ENCODE assay signal across 8 mouse cellular contexts in the genomic region with DNA sequence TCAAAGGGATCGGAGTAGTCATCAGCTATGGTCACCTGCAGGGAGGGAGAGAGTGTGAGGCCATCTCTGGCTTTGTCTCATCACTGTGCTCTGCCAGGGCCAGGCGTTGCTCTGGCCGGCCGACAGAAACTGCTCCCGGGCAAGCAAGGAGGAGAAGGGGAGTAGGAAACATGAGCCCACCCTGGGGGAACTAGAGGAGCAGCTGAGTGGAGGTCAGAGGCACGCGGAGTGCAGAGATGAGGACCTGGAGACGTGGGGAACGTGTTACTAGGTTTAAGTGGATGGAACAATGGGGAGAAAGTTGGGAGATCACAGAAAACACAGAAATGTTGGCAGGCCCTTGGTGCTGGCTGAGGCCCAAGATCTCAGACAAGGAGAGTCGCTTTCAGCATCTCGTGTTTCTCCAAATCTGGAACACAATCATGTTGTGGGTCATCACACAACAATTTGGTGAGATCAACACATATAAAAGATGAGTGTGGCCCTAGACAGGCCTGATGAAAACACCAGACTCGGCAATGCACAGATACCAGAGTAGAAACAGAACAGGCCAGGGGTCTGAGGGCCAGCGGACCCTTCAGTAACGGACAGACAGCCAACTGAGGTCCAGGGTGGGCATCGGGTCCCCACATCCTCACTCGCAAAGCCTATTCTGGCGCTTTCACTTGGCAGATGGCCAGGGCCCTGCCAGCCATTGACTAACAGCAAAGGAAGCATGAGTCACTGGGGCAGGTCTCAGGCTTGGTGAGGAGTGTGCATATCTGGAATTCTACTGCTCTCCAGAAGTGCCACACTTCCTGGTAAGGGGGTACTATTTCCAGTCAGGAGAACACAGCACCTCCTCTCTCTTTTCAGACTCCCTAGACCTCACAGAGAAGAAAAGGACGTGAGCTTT. TPM values are rescaled to one million over a fixed set of nuclear protein-coding genes. Genes with fewer than 3 reads are reported as not detected.
DNase-seq lines count a peak whose midpoint lies in the region; ATAC-seq lines count a peak whose summit lies in the region.

No protein-coding gene starts in this region.

- H3K27ac ChIP-seq in intestine, embryonic 14.5 days (ENCODE audit: low read depth) = peak overlapping the region; percentile 55
- peak overlapping the region; percentile 81 for H3K27ac ChIP-seq in liver, embryonic 13.5 days
- peak overlapping the region; percentile 53; the same call in 1 of the 2 replicates for H3K27ac ChIP-seq in neural tube, embryonic 11.5 days (ENCODE audit: low read depth, low read length)

- WGBS in intestine, embryonic 14.5 days = 34% methylated on average over 18 of the region's 18 CpGs
- 63% methylated on average over 18 of the region's 18 CpGs for WGBS in liver, embryonic 13.5 days (ENCODE audit: insufficient replicate concordance)
- WGBS in neural tube, embryonic 11.5 days = 27% methylated on average over 18 of the region's 18 CpGs

- no peaks in the 10 kb centered on the region for H3K27me3 ChIP-seq in intestine, embryonic 14.5 days (replicated peaks; ENCODE audit: control insufficient read depth, insufficient read depth, low read length)
- H3K27me3 ChIP-seq in liver, embryonic 13.5 days = no peaks in the 10 kb centered on the region
- H3K27me3 ChIP-seq in neural tube, embryonic 11.5 days (ENCODE audit: control insufficient read depth, insufficient read depth, low read length) = no peaks in the 10 kb centered on the region

- no peaks in the 10 kb centered on the region for H3K36me3 ChIP-seq in intestine, embryonic 14.5 days (ENCODE audit: control insufficient read depth, insufficient read depth, low read length)
- H3K36me3 ChIP-seq in liver, embryonic 13.5 days = peaks cover 38% of the 10 kb centered on the region
- no peaks in the 10 kb centered on the region for H3K36me3 ChIP-seq in neural tube, embryonic 11.5 days (ENCODE audit: control insufficient read depth, insufficient read depth, low read length)

- 0 out of 2 replicates have a peak overlapping the region, but pooled peaks have one; percentile 2 for H3K4me2 ChIP-seq in intestine, embryonic 14.5 days (ENCODE audit: low read length)
- no peak overlapping the region for H3K4me2 ChIP-seq in liver, embryonic 13.5 days
- no peak overlapping the region for H3K4me2 ChIP-seq in neural tube, embryonic 11.5 days (ENCODE audit: low read depth)

- H3K4me3 ChIP-seq in intestine, embryonic 14.5 days (ENCODE audit: low read depth, low read length) = no peak overlapping the region
- no peak overlapping the region for H3K4me3 ChIP-seq in liver, embryonic 13.5 days (replicated peaks)
- H3K4me3 ChIP-seq in neural tube, embryonic 11.5 days (ENCODE audit: low read depth, low read length) = no peak overlapping the region

- H3K9ac ChIP-seq in intestine, embryonic 14.5 days (ENCODE audit: low read length) = 0 out of 2 replicates have a peak overlapping the region, but pooled peaks have one; percentile 6
- peak overlapping the region; percentile 42; the same call in 1 of the 2 replicates for H3K9ac ChIP-seq in liver, embryonic 13.5 days
- no peak overlapping the region for H3K9ac ChIP-seq in neural tube, embryonic 11.5 days (ENCODE audit: low read length)

- DNase-seq in layer of hippocampus, adult 11-12 months (ENCODE audit: low spot score) = peak; percentile 77
- DNase-seq in layer of hippocampus, postnatal 36 days = no peak
- DNase-seq in cerebellum, adult 9-11 months = peak; percentile 22
- DNase-seq in gastrocnemius, postnatal 25 days = peak; percentile 64
- peak; percentile 80 for DNase-seq in intestine, embryonic 14.5 days (ENCODE audit: low spot score)
- DNase-seq in liver, embryonic 13.5 days = no peak
- DNase-seq in neural tube, embryonic 11.5 days (ENCODE audit: low spot score) = peak; percentile 61
- no peak for DNase-seq in thymus, postnatal 14 days

- peak; percentile 40 for ATAC-seq in intestine, embryonic 14.5 days (replicated peaks; ENCODE audit: low FRiP score, low TSS enrichment, low read depth)
- no peak for ATAC-seq in liver, embryonic 13.5 days (ENCODE audit: low read depth)
- peak; percentile 17; the same call in 1 of the 2 replicates for ATAC-seq in neural tube, embryonic 11.5 days (ENCODE audit: insufficient read depth, low FRiP score, low TSS enrichment)

- peaks cover 67% of the 10 kb centered on the region for H3K4me1 ChIP-seq in intestine, embryonic 14.5 days (replicated peaks; ENCODE audit: control insufficient read depth, insufficient read depth, low read length)
- H3K4me1 ChIP-seq in liver, embryonic 13.5 days (replicated peaks) = peaks cover 100% of the 10 kb centered on the region
- H3K4me1 ChIP-seq in neural tube, embryonic 11.5 days (ENCODE audit: control insufficient read depth, insufficient read depth, low read length) = peaks cover 58% of the 10 kb centered on the region

- H3K9me3 ChIP-seq in intestine, embryonic 14.5 days (ENCODE audit: control insufficient read depth, low read length) = no peaks in the 10 kb centered on the region
- H3K9me3 ChIP-seq in liver, embryonic 13.5 days (replicated peaks) = no peaks in the 10 kb centered on the region
- no peaks in the 10 kb centered on the region for H3K9me3 ChIP-seq in neural tube, embryonic 11.5 days (ENCODE audit: control insufficient read depth, low read length)

RNA-seq across cellular contexts. Expression of a gene that starts 42.9 kb away (rescaled TPM):
- 10 to 100 TPM; 15.4 to 16.6 TPM for total RNA-seq in layer of hippocampus, postnatal 36 days (2021)
- total RNA-seq in gastrocnemius, postnatal 25 days (2021) = 1 to 10 TPM; 5.4 to 8.0 TPM
- 5.3 and 7.3 TPM in 2 replicates for polyA plus RNA-seq in intestine, embryonic 14.5 days (2014; fragmentation: Nextera tagmentation; extraction: Ambion mirVana)
- 2.3 and 3.0 TPM in 2 replicates for polyA plus RNA-seq in liver, embryonic 13.5 days (2015; fragmentation: Nextera tagmentation; extraction: Ambion mirVana)
- 6.1 and 7.5 TPM in 2 replicates for polyA plus RNA-seq in neural tube, embryonic 11.5 days (2014; fragmentation: Nextera tagmentation; extraction: Ambion mirVana)

Comparison
In these comparisons a context has a peak if more than half of its experiments do, and no peak if none do; other contexts are left out.
1. DNase-seq: peak in layer of hippocampus, adult 11-12 months (single experiment), cerebellum, adult 9-11 months (single experiment), gastrocnemius, postnatal 25 days (single experiment), intestine, embryonic 14.5 days (single experiment) and neural tube, embryonic 11.5 days (single experiment); none in layer of hippocampus, postnatal 36 days (0 of 2), liver, embryonic 13.5 days (single experiment) and thymus, postnatal 14 days (single experiment).
2. Peak in every context shown above with its lines, with median percentiles within 50 percentile points of each other: H3K27ac ChIP-seq.